ENCODE assay signal across 9 mouse cellular contexts in genomic region chr10:61544127-61544862, GRCm38 (mm10). TPM values are rescaled to one million over a fixed set of nuclear protein-coding genes. Genes with fewer than 3 reads are reported as not detected.
DNase-seq lines count a peak whose midpoint lies in the region; ATAC-seq and TF ChIP-seq lines count a peak whose summit lies in the region.
"Had no signal": no experiment of that assay in that cellular context is flagged by ENCODE, and none has a peak within 500 bp of the region (broad histone marks: within the 10 kb centered on the region; RNA-seq: fewer than 3 reads in every experiment).

No protein-coding gene starts in this region.

- H3K27ac ChIP-seq in hindbrain, embryonic 10.5 days, result peak overlapping the region; percentile 1; the same call in 1 of the 2 replicates
- H3K27ac ChIP-seq in hindbrain, postnatal 0 days, result no peak overlapping the region
- H3K27ac ChIP-seq in hindbrain, embryonic 13.5 days, result no peak overlapping the region

- no peaks in the 10 kb centered on the region for H3K36me3 ChIP-seq in hindbrain, embryonic 10.5 days
- H3K36me3 ChIP-seq in hindbrain, postnatal 0 days (ENCODE audit: insufficient read depth, low read length), result no peaks in the 10 kb centered on the region
- H3K36me3 ChIP-seq in hindbrain, embryonic 13.5 days, result no peaks in the 10 kb centered on the region

- peaks cover 36% of the 10 kb centered on the region for H3K4me1 ChIP-seq in hindbrain, embryonic 10.5 days (replicated peaks)
- no peaks in the 10 kb centered on the region for H3K4me1 ChIP-seq in hindbrain, postnatal 0 days (ENCODE audit: insufficient read depth, low read length)
- H3K4me1 ChIP-seq in hindbrain, embryonic 13.5 days (replicated peaks), result peaks cover 22% of the 10 kb centered on the region

- H3K4me2 ChIP-seq in hindbrain, postnatal 0 days (ENCODE audit: low read depth, low read length), result no peak overlapping the region
- no peak overlapping the region for H3K4me2 ChIP-seq in hindbrain, embryonic 13.5 days

- 54% methylated on average over 12 of the region's 12 CpGs for WGBS in hindbrain, embryonic 10.5 days
- 45% methylated on average over 12 of the region's 12 CpGs for WGBS in hindbrain, postnatal 0 days
- 51% methylated on average over 12 of the region's 12 CpGs for WGBS in hindbrain, embryonic 13.5 days

- H3K4me3 ChIP-seq in hindbrain, embryonic 10.5 days, result no peak overlapping the region
- no peak overlapping the region for H3K4me3 ChIP-seq in hindbrain, postnatal 0 days (ENCODE audit: low read length)
- H3K4me3 ChIP-seq in hindbrain, embryonic 13.5 days, result no peak overlapping the region

- no peak for TF ChIP-seq CTCF in hindbrain, postnatal 0 days (IDR thresholded peaks at IDR 0.05; ENCODE audit: low read depth)

- H3K27me3 ChIP-seq in hindbrain, embryonic 10.5 days (ENCODE audit: insufficient read depth, poor library complexity, severe bottlenecking), result no peaks in the 10 kb centered on the region
- no peaks in the 10 kb centered on the region for H3K27me3 ChIP-seq in hindbrain, postnatal 0 days (ENCODE audit: insufficient read depth, low read length)
- H3K27me3 ChIP-seq in hindbrain, embryonic 13.5 days, result no peaks in the 10 kb centered on the region

- no peak for DNase-seq in hindbrain, embryonic 10.5 days (ENCODE audit: low spot score)
- no peak for DNase-seq in hindbrain, postnatal 0 days (ENCODE audit: low spot score)
- DNase-seq in c-Kit-positive CD71-positive TER-119-positive erythroid progenitor cells, embryonic 14.5 days (ENCODE audit: low spot score), result peak; percentile 69
- DNase-seq in lung, postnatal 14 days, result peak; percentile 12
- DNase-seq in cerebellum, adult 11 months, result no peak
- DNase-seq: right cerebral cortex, postnatal 4 days had no signal

- H3K9ac ChIP-seq in hindbrain, postnatal 0 days (replicated peaks; ENCODE audit: low read length), result no peak overlapping the region
- no peak overlapping the region for H3K9ac ChIP-seq in hindbrain, embryonic 13.5 days

- no peaks in the 10 kb centered on the region for H3K9me3 ChIP-seq in hindbrain, embryonic 10.5 days
- no peaks in the 10 kb centered on the region for H3K9me3 ChIP-seq in hindbrain, postnatal 0 days (ENCODE audit: low read length)
- no peaks in the 10 kb centered on the region for H3K9me3 ChIP-seq in hindbrain, embryonic 13.5 days

- no peak for ATAC-seq in hindbrain, postnatal 0 days
- peak; percentile 34; the same call in 1 of the 2 replicates for ATAC-seq in hindbrain, embryonic 13.5 days (ENCODE audit: low FRiP score)
- ATAC-seq in cerebellum, adult (ENCODE audit: insufficient number of reproducible peaks, low FRiP score, low TSS enrichment), result no peak
- no peak for ATAC-seq in inflammation-experienced regulatory T-cells, adult 6 months

RNA-seq across cellular contexts. Expression of gene Npffr1, which starts 51.0 kb away (rescaled TPM):
- 0.09 and 0.19 TPM in 2 replicates for polyA plus RNA-seq in hindbrain, embryonic 10.5 days (2016; fragmentation: Nextera tagmentation; extraction: Ambion mirVana)
- total RNA-seq in hindbrain, postnatal 0 days (2014; rRNA removed), result 3.6 and 3.7 TPM in 2 replicates
- 1.6 and 1.7 TPM in 2 replicates for polyA plus RNA-seq in hindbrain, postnatal 0 days (2015; fragmentation: Nextera tagmentation; extraction: Ambion mirVana)
- 0.40 and 0.42 TPM in 2 replicates for polyA plus RNA-seq in hindbrain, embryonic 13.5 days (2015; fragmentation: Nextera tagmentation; extraction: Ambion mirVana)
- not detected for polyA plus RNA-seq in inflammation-experienced regulatory T-cells, adult 6 months (2017; shearing (Covaris generic))

Comparison
In these comparisons a context has a peak if more than half of its experiments do, and no peak if none do; other contexts are left out.
1. DNase-seq: peak in c-Kit-positive CD71-positive TER-119-positive erythroid progenitor cells, embryonic 14.5 days (single experiment) and lung, postnatal 14 days (single experiment); none in hindbrain, embryonic 10.5 days (single experiment), hindbrain, postnatal 0 days (single experiment) and cerebellum, adult 11 months (single experiment).